Mouse (Mus musculus): ENCODE results near the gene Hspa1b. TPM values are rescaled to one million over a fixed set of nuclear protein-coding genes. Genes with fewer than 3 reads are reported as not detected.
"Not testable (repeated sequence)": the region's sequence is repeated elsewhere in the genome, so short reads cannot be mapped to it uniquely, and the experiment has no call there.

Gene Hspa1b
- polyA plus RNA-seq, 1 experiment from 2014 or later, result 0.80 TPM

GRCm38 (mm10) chr17:34970850-34971249 lies 11.8 kb upstream of the Hspa1b start:
- H3K9me3 ChIP-seq (ENCODE audit: low read length); H3K36me3 ChIP-seq (ENCODE audit: insufficient read depth, low read length); H3K9ac ChIP-seq (replicated peaks; ENCODE audit: low read length); H3K4me3 ChIP-seq (ENCODE audit: low read length); ATAC-seq (ENCODE audit: low FRiP score, low TSS enrichment); H3K4me1 ChIP-seq (ENCODE audit: insufficient read depth, low read length); H3K4me2 ChIP-seq (replicated peaks; ENCODE audit: low read depth, low read length); H3K27ac ChIP-seq (ENCODE audit: low read length): not testable (repeated sequence)
- H3K27me3 ChIP-seq (ENCODE audit: insufficient read depth, low read length), result peaks cover 23% of the 10 kb centered on the region
- WGBS, result 48% methylated on average over 20 of the region's 37 CpGs

DNA sequence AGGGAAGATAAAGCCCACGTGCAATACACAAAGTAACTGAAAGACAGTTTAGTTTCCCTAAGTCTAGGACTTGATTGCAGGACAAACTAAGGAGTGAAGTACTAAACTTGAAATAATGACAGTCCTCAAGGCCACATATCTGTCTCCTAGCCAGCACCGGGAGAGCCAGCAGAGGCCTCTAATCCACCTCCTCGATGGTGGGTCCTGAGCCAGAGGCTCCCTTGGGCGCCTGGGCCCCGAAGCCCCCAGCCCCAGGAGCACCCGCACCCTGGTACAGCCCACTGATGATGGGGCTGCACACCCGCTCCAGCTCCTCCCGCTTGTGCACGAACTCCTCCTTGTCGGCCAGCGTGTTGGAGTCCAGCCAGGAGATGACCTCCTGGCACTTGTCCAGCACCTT lies 10.8 kb upstream of the Hspa1b start, which contains the start of gene Gm20481:
Gene Gm20481 (plus strand): TSS at position 91 of the 400 bp plus-strand sequence.
- peaks cover 23% of the 10 kb centered on the region for H3K27me3 ChIP-seq (ENCODE audit: insufficient read depth, low read length)
- ATAC-seq (ENCODE audit: low FRiP score, low TSS enrichment); H3K27ac ChIP-seq (ENCODE audit: low read length); H3K4me2 ChIP-seq (replicated peaks; ENCODE audit: low read depth, low read length); H3K36me3 ChIP-seq (ENCODE audit: insufficient read depth, low read length); H3K4me3 ChIP-seq (ENCODE audit: low read length); H3K9ac ChIP-seq (replicated peaks; ENCODE audit: low read length); H3K9me3 ChIP-seq (ENCODE audit: low read length); H3K4me1 ChIP-seq (ENCODE audit: insufficient read depth, low read length): not testable (repeated sequence)
- WGBS, result 68% methylated on average over 6 of the region's 11 CpGs

DNA sequence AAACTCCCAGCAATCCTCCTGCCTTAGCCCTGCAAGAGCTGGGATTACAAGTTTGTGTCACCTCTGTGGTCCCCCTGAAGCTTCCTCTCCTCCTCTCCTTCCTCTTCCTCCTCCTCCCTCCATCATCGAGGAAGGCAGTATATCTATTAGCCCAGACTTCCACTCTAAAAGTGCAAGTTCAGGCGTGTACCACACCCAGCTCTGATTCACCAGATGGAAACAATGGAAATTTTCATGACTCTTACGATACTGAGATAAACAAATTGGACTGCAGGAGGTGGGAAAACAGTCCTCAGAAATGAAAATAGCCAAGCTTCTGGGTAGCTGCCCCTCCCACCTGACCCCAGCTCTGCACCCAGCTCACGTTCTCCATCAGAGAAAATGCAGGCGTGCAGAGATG lies 6.6 kb upstream of the Hspa1b start:
- H3K4me1 ChIP-seq (ENCODE audit: insufficient read depth, low read length), result peaks cover 19% of the 10 kb centered on the region
- no peak for ATAC-seq (ENCODE audit: low FRiP score, low TSS enrichment)
- no peaks in the 10 kb centered on the region for H3K9me3 ChIP-seq (ENCODE audit: low read length)
- H3K4me3 ChIP-seq (ENCODE audit: low read length), result no peak overlapping the region
- no peak overlapping the region for H3K4me2 ChIP-seq (replicated peaks; ENCODE audit: low read depth, low read length)
- peaks cover 23% of the 10 kb centered on the region for H3K27me3 ChIP-seq (ENCODE audit: insufficient read depth, low read length)
- no peaks in the 10 kb centered on the region for H3K36me3 ChIP-seq (ENCODE audit: insufficient read depth, low read length)
- no peak overlapping the region for H3K27ac ChIP-seq (ENCODE audit: low read length)
- H3K9ac ChIP-seq (replicated peaks; ENCODE audit: low read length), result 0 out of 2 replicates have a peak overlapping the region, but pooled peaks have one; percentile 31
- WGBS, result 58% methylated on average over 5 of the region's 5 CpGs

GRCm38 (mm10) chr17:34964640-34965049 lies 5.6 kb upstream of the Hspa1b start:
- Histone ChIP-seq H3K27me3 (ENCODE audit: insufficient read depth, low read length) (peaks cover 21% of the 10 kb centered on the region), H3K27ac (ENCODE audit: low read length) (peak overlapping the region; percentile 6; the same call in 1 of the 2 replicates), H3K9ac (replicated peaks; ENCODE audit: low read length) (peak overlapping the region; percentile 39), H3K36me3 (ENCODE audit: insufficient read depth, low read length) (no peaks in the 10 kb centered on the region), H3K9me3 (ENCODE audit: low read length) (no peaks in the 10 kb centered on the region), H3K4me3 (ENCODE audit: low read length) (no peak overlapping the region), H3K4me1 (ENCODE audit: insufficient read depth, low read length) (peaks cover 27% of the 10 kb centered on the region), H3K4me2 (replicated peaks; ENCODE audit: low read depth, low read length) (no peak overlapping the region)
- 8% methylated on average over 1 of the region's 1 CpGs for WGBS
- ATAC-seq (ENCODE audit: low FRiP score, low TSS enrichment), result 0 out of 2 replicates have a peak, but pooled peaks have one; percentile 24

DNA sequence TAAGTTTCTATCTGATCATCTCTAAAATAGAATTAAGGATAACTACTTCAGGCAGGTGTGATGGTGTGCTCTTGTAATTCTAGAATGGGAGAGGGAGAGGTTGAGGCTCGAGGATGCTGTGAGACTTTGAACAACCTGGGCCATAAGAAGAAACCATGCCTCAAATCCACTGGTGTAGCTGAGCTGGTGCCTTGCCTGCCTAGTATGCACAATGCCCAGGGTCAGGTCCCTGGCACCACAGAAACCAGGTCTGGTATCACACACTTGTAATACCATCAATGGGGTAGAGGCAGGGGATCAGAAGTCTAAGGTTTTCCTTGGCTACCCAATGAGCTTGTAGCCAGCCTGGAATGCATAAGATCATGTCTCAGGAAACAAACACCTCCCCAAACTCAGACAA lies 3.8 kb upstream of the Hspa1b start:
- 63% methylated on average over 1 of the region's 1 CpGs for WGBS
- Histone ChIP-seq H3K4me2 (replicated peaks; ENCODE audit: low read depth, low read length) (no peak overlapping the region), H3K4me1 (ENCODE audit: insufficient read depth, low read length) (peaks cover 27% of the 10 kb centered on the region), H3K27me3 (ENCODE audit: insufficient read depth, low read length) (peaks cover 3% of the 10 kb centered on the region), H3K4me3 (ENCODE audit: low read length) (no peak overlapping the region), H3K36me3 (ENCODE audit: insufficient read depth, low read length) (no peaks in the 10 kb centered on the region), H3K9me3 (ENCODE audit: low read length) (no peaks in the 10 kb centered on the region), H3K27ac (ENCODE audit: low read length) (no peak overlapping the region), H3K9ac (replicated peaks; ENCODE audit: low read length) (no peak overlapping the region)
- no peak for ATAC-seq (ENCODE audit: low FRiP score, low TSS enrichment)

DNA sequence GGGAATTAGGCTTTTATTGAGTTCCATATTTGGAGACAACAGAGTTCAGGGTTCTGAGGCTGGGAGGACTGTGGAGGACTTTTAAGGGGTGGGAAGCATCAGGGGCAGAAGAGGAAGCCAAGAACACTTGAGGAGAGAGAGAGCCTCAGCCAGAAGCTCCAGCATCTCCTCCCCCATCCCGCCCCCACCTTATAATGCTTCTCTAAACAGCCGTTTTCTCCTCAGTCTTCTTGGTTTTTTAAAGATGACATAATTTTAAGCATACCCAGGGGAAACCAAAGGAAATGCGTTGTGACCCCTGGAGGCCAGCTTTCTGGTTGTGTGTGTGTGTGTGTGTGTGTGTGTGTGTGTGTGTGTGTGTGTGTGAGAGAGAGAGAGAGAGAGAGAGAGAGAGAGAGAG lies 3.1 kb upstream of the Hspa1b start:
- Histone ChIP-seq H3K27me3 (ENCODE audit: insufficient read depth, low read length) (no peaks in the 10 kb centered on the region), H3K4me1 (ENCODE audit: insufficient read depth, low read length) (peaks cover 27% of the 10 kb centered on the region), H3K36me3 (ENCODE audit: insufficient read depth, low read length) (no peaks in the 10 kb centered on the region), H3K4me2 (replicated peaks; ENCODE audit: low read depth, low read length) (no peak overlapping the region), H3K9ac (replicated peaks; ENCODE audit: low read length) (no peak overlapping the region), H3K9me3 (ENCODE audit: low read length) (no peaks in the 10 kb centered on the region), H3K27ac (ENCODE audit: low read length) (peak overlapping the region; percentile 57), H3K4me3 (ENCODE audit: low read length) (no peak overlapping the region)
- 18% methylated on average over 3 of the region's 3 CpGs for WGBS
- no peak for ATAC-seq (ENCODE audit: low FRiP score, low TSS enrichment)

DNA sequence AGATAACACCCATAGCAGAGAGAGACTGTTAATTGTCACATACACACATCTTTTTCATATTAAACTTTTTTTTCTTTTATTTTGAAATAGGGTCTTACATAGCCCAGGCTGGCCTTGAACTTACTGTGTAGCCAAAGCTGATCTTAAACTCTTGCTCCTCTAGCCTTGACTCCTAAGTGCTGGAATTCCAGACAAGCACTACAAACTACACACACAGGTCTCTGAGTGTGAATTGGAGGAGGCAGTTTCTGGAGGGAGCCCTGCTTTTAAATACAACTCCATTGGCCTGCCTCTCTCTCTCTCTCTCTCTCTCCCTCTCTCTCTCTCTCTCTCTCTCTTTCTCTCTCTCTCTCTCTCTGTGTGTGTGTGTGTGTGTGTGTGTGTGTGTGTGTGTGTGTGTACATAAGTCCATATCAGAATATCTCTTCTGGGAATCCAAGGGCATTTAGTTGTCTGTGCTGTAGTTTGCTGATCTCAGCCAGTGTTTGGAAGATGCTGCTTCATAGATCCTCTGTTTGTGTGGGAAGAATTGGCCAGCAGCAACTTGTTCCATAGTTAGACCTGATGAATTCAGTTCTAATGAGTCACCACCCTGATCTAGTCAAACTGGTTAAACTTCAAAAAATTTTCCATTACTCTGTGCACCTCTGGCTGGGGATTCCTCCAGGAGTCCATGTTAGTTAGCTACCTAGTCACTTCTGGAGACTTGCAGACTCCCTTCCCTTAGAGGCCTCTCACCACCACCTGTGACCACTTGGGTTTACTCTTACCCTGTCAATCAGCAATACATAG lies 1.9 kb upstream of the Hspa1b start:
- Histone ChIP-seq H3K9me3 (ENCODE audit: low read length) (no peaks in the 10 kb centered on the region), H3K36me3 (ENCODE audit: insufficient read depth, low read length) (no peaks in the 10 kb centered on the region), H3K9ac (replicated peaks; ENCODE audit: low read length) (no peak overlapping the region), H3K4me2 (replicated peaks; ENCODE audit: low read depth, low read length) (no peak overlapping the region), H3K4me3 (ENCODE audit: low read length) (no peak overlapping the region), H3K4me1 (ENCODE audit: insufficient read depth, low read length) (peaks cover 27% of the 10 kb centered on the region), H3K27me3 (ENCODE audit: insufficient read depth, low read length) (no peaks in the 10 kb centered on the region), H3K27ac (ENCODE audit: low read length) (peak overlapping the region; percentile 99)
- no peak for ATAC-seq (ENCODE audit: low FRiP score, low TSS enrichment)

- H3K9me3 ChIP-seq (ENCODE audit: low read length), result no peaks in the 10 kb centered on the region
- peak overlapping the region; percentile 99 for H3K27ac ChIP-seq (ENCODE audit: low read length)
- peak overlapping the region; percentile 83 for H3K9ac ChIP-seq (replicated peaks; ENCODE audit: low read length)
- no peaks in the 10 kb centered on the region for H3K27me3 ChIP-seq (ENCODE audit: insufficient read depth, low read length)
- ATAC-seq (ENCODE audit: low FRiP score, low TSS enrichment), result peak; percentile 35
- H3K4me1 ChIP-seq (ENCODE audit: insufficient read depth, low read length), result peaks cover 24% of the 10 kb centered on the region
- H3K4me2 ChIP-seq (replicated peaks; ENCODE audit: low read depth, low read length), result peak overlapping the region; percentile 69
- peak overlapping the region; percentile 56 for H3K4me3 ChIP-seq (ENCODE audit: low read length)
- H3K36me3 ChIP-seq (ENCODE audit: insufficient read depth, low read length), result no peaks in the 10 kb centered on the region
- WGBS, result 8% methylated on average over 12 of the region's 12 CpGs
Measured at GRCm38 (mm10) chr17:34959881-34960515, 960 bp upstream of the Hspa1b start.

DNA sequence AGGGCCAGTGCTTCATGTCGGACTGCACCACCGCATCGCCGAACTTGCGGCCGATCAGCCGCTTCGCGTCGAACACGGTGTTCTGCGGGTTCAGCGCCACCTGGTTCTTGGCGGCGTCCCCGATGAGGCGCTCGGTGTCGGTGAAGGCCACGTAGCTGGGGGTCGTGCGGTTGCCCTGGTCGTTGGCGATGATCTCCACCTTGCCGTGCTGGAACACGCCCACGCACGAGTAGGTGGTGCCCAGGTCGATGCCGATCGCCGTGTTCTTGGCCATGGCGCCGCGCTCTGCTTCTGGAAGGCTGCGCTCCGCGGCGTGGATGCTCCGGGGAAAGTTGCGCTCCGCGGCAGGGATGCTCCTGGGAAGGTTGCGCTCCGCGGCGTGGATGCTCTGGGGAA lies 306 bp downstream of the Hspa1b start:
- WGBS, result under 1% methylated on average over 18 of the region's 47 CpGs
- H3K9me3 ChIP-seq (ENCODE audit: low read length); H3K9ac ChIP-seq (replicated peaks; ENCODE audit: low read length); H3K27me3 ChIP-seq (ENCODE audit: insufficient read depth, low read length); ATAC-seq (ENCODE audit: low FRiP score, low TSS enrichment); H3K36me3 ChIP-seq (ENCODE audit: insufficient read depth, low read length); H3K27ac ChIP-seq (ENCODE audit: low read length): not testable (repeated sequence)
- H3K4me3 ChIP-seq (ENCODE audit: low read length), result peak overlapping the region; percentile 56
- peak overlapping the region; percentile 53 for H3K4me2 ChIP-seq (replicated peaks; ENCODE audit: low read depth, low read length)
- peaks cover 17% of the 10 kb centered on the region for H3K4me1 ChIP-seq (ENCODE audit: insufficient read depth, low read length)

DNA sequence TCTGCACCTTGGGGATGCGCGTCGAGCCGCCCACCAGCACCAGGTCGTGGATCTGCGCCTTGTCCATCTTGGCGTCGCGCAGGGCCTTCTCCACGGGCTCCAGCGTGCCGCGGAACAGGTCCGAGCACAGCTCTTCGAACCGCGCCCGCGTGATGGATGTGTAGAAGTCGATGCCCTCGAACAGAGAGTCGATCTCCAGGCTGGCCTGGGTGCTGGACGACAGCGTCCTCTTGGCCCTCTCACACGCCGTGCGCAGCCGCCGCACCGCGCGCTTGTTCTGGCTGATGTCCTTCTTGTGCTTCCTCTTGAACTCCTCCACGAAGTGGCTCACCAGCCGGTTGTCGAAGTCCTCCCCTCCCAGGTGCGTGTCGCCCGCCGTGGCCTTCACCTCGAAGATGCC lies 1.1 kb downstream of the Hspa1b start:
- not testable (repeated sequence) for ATAC-seq (ENCODE audit: low FRiP score, low TSS enrichment); H3K27ac ChIP-seq (ENCODE audit: low read length); H3K27me3 ChIP-seq (ENCODE audit: insufficient read depth, low read length); H3K4me3 ChIP-seq (ENCODE audit: low read length); H3K4me2 ChIP-seq (replicated peaks; ENCODE audit: low read depth, low read length); H3K36me3 ChIP-seq (ENCODE audit: insufficient read depth, low read length); H3K9ac ChIP-seq (replicated peaks; ENCODE audit: low read length); H3K9me3 ChIP-seq (ENCODE audit: low read length)
- WGBS, result 19% methylated on average over 21 of the region's 40 CpGs
- peaks cover 17% of the 10 kb centered on the region for H3K4me1 ChIP-seq (ENCODE audit: insufficient read depth, low read length)

Measured in kidney, embryonic 16.5 days (tissue).